Mouse (Mus musculus) lung, postnatal 0 days (tissue): Measurements from ENCODE around the gene Trim46. TPM values are rescaled to one million over a fixed set of nuclear protein-coding genes. Genes with fewer than 3 reads are reported as not detected.

Experiments
- ATAC-seq: fragments of 200-750 bp; cut with Nextera tagmentation; 2 replicates; pipeline ENCODE4 v1.8.0; 2017; ENCODE audit warnings: moderate library complexity
- DNase-seq: peaks from one replicate; pipeline ENCODE4 v3.0.0-alpha.2; 2016; ENCODE audit warnings: low spot score
- H3K27ac ChIP-seq: fragments of 300-500 bp; sonication (generic); 2 replicates; pipeline ENCODE4 v1.5.1; 2014; ENCODE audit warnings: antibody characterized with exemption, mild to moderate bottlenecking, low read length, mixed read lengths
- H3K27me3 ChIP-seq: fragments of 300-500 bp; sonication (generic); replicated peaks from 2 replicates; pipeline ENCODE4 v1.6.1; 2014; ENCODE audit warnings: low read length, mixed read lengths; ENCODE audit not compliant: insufficient read depth
- H3K36me3 ChIP-seq: fragments of 300-500 bp; sonication (generic); 2 replicates; pipeline ENCODE4 v1.6.1; 2014; ENCODE audit warnings: low read length, mixed read lengths; ENCODE audit not compliant: insufficient read depth
- H3K4me1 ChIP-seq: fragments of 300-500 bp; sonication (generic); 2 replicates; pipeline ENCODE4 v1.6.1; 2014; ENCODE audit warnings: antibody characterized with exemption, low read depth, low read length, mixed read lengths; ENCODE audit not compliant: insufficient read depth
- H3K4me2 ChIP-seq: fragments of 300-500 bp; sonication (generic); replicated peaks from 2 replicates; pipeline ENCODE4 v1.6.1; 2014; ENCODE audit warnings: low read depth, mild to moderate bottlenecking, low read length, moderate library complexity, mixed read lengths
- H3K4me3 ChIP-seq: fragments of 300-500 bp; sonication (generic); 2 replicates; pipeline ENCODE4 v1.5.1; 2014; ENCODE audit warnings: low read depth, low read length
- H3K9ac ChIP-seq: fragments of 300-500 bp; sonication (generic); replicated peaks from 2 replicates; pipeline ENCODE4 v1.6.1; 2014; ENCODE audit warnings: low read depth, mild to moderate bottlenecking
- H3K9me3 ChIP-seq: fragments of 300-500 bp; sonication (generic); 2 replicates; pipeline ENCODE4 v1.6.1; 2016; ENCODE audit warnings: low read length, mixed read lengths
- CTCF ChIP-seq: IDR thresholded peaks from 2 replicates; pipeline ENCODE4 v1.5.1; 2016; ENCODE audit warnings: antibody characterized with exemption, mild to moderate bottlenecking
- EP300 ChIP-seq: IDR thresholded peaks from 2 replicates; pipeline ENCODE4 v1.6.1; 2016; ENCODE audit warnings: antibody characterized with exemption, mild to moderate bottlenecking, control low read depth
- WGBS: fragments of 180-500 bp; shearing (Covaris S2); extraction: QIAGEN DNeasy Blood & Tissue Kit; methylation state at CpG from one replicate; pipeline ENCODE4 v1.1.7; 2014; 5-methylcytosine and 5-hydroxymethylcytosine counted together
- polyA plus RNA-seq: library from polyadenylated mRNA; unstranded; fragments of >200 nt; fragmentation: Nextera tagmentation; extraction: Ambion mirVana; gene quantifications from 2 replicates; pipeline ENCODE4 v1.2.1, GENCODE M21; 2015

Trim46 gene
- polyA plus RNA-seq, 1 experiment from 2014 or later: 1.8 TPM

- 0% methylated on average over 52 of the region's 52 CpGs for WGBS
- ATAC-seq (peak; percentile 60), DNase-seq (peak; percentile 88)
- H3K4me1 ChIP-seq: peaks cover 8% of the 10 kb centered on the region; the same call in 1 of the 2 replicates
- H3K4me2 ChIP-seq: peak within 1 kb of the TSS; percentile 81
- TF ChIP-seq EP300 (peak; percentile 72), CTCF (peak; percentile 29; the same call in 1 of the 2 replicates)
- H3K4me3 ChIP-seq: peak within 1 kb of the TSS; percentile 76
- peak within 1 kb of the TSS; percentile 81 for H3K9ac ChIP-seq
- H3K27me3 ChIP-seq: no peaks in the 10 kb centered on the region
- peak within 1 kb of the TSS; percentile 97 for H3K27ac ChIP-seq
- 0 out of 2 replicates have a peak, but pooled peaks cover 4% of the 10 kb centered on the region for H3K36me3 ChIP-seq
- no peaks in the 10 kb centered on the region for H3K9me3 ChIP-seq
These were observed 34.8 kb upstream of the Trim46 start, which contains the start of gene Efna1 for GRCm38 (mm10) chr3:89280606-89281511. Gene Efna1 (minus strand): TSS chr3:89281142.

GRCm38 (mm10) chr3:89280050-89280605, 34.0 kb upstream of the Trim46 start:
- Histone ChIP-seq H3K4me3 (peak overlapping the region; percentile 76), H3K4me2 (peak overlapping the region; percentile 81), H3K27ac (peak overlapping the region; percentile 97), H3K27me3 (no peaks in the 10 kb centered on the region), H3K4me1 (peaks cover 8% of the 10 kb centered on the region; the same call in 1 of the 2 replicates), H3K9ac (peak overlapping the region; percentile 81), H3K9me3 (no peaks in the 10 kb centered on the region), H3K36me3 (0 out of 2 replicates have a peak, but pooled peaks cover 11% of the 10 kb centered on the region)
- ATAC-seq (peak; percentile 42), DNase-seq (peak; percentile 89)
- TF ChIP-seq CTCF (peak; percentile 12), EP300 (no peak)
- WGBS: under 1% methylated on average over 29 of the region's 29 CpGs

- 0 out of 2 replicates have a peak, but pooled peaks cover 12% of the 10 kb centered on the region for H3K36me3 ChIP-seq
- no peaks in the 10 kb centered on the region for H3K27me3 ChIP-seq
- H3K9me3 ChIP-seq: no peaks in the 10 kb centered on the region
- TF ChIP-seq CTCF (no peak), EP300 (0 out of 2 replicates have a peak, but pooled peaks have one; percentile 14)
- H3K4me2 ChIP-seq: peak overlapping the region; percentile 81
- peak overlapping the region; percentile 81 for H3K9ac ChIP-seq
- peak; percentile 80 for ATAC-seq
- H3K27ac ChIP-seq: peak overlapping the region; percentile 97
- H3K4me3 ChIP-seq: peak overlapping the region; percentile 76
- peaks cover 8% of the 10 kb centered on the region; the same call in 1 of the 2 replicates for H3K4me1 ChIP-seq
- WGBS: 1% methylated on average over 35 of the region's 35 CpGs
- DNase-seq: peak; percentile 95
These were observed 33.2 kb upstream of the Trim46 start for GRCm38 (mm10) chr3:89279153-89279890.

GRCm38 (mm10) chr3:89278643-89279042, 32.5 kb upstream of the Trim46 start:
- Histone ChIP-seq H3K4me1 (peaks cover 8% of the 10 kb centered on the region; the same call in 1 of the 2 replicates), H3K4me3 (peak overlapping the region; percentile 76), H3K27ac (peak overlapping the region; percentile 97), H3K9me3 (no peaks in the 10 kb centered on the region), H3K27me3 (no peaks in the 10 kb centered on the region), H3K4me2 (peak overlapping the region; percentile 81), H3K9ac (peak overlapping the region; percentile 81), H3K36me3 (0 out of 2 replicates have a peak, but pooled peaks cover 12% of the 10 kb centered on the region)
- DNase-seq (peak; percentile 33), ATAC-seq (no peak)
- TF ChIP-seq CTCF (no peak), EP300 (no peak)
- WGBS: 15% methylated on average over 8 of the region's 8 CpGs

GRCm38 (mm10) chr3:89278107-89278506, 32.0 kb upstream of the Trim46 start:
- peak; percentile 81 for DNase-seq
- 40% methylated on average over 7 of the region's 7 CpGs for WGBS
- H3K4me1 ChIP-seq: peaks cover 8% of the 10 kb centered on the region; the same call in 1 of the 2 replicates
- peaks cover 17% of the 10 kb centered on the region; the same call in 1 of the 2 replicates for H3K36me3 ChIP-seq
- TF ChIP-seq CTCF (no peak), EP300 (peak; percentile 85)
- peak overlapping the region; percentile 97 for H3K27ac ChIP-seq
- peak overlapping the region; percentile 76 for H3K4me3 ChIP-seq
- H3K27me3 ChIP-seq: no peaks in the 10 kb centered on the region
- peak overlapping the region; percentile 81 for H3K9ac ChIP-seq
- ATAC-seq: peak; percentile 27
- no peaks in the 10 kb centered on the region for H3K9me3 ChIP-seq
- H3K4me2 ChIP-seq: peak overlapping the region; percentile 81
